In the genomic region with DNA sequence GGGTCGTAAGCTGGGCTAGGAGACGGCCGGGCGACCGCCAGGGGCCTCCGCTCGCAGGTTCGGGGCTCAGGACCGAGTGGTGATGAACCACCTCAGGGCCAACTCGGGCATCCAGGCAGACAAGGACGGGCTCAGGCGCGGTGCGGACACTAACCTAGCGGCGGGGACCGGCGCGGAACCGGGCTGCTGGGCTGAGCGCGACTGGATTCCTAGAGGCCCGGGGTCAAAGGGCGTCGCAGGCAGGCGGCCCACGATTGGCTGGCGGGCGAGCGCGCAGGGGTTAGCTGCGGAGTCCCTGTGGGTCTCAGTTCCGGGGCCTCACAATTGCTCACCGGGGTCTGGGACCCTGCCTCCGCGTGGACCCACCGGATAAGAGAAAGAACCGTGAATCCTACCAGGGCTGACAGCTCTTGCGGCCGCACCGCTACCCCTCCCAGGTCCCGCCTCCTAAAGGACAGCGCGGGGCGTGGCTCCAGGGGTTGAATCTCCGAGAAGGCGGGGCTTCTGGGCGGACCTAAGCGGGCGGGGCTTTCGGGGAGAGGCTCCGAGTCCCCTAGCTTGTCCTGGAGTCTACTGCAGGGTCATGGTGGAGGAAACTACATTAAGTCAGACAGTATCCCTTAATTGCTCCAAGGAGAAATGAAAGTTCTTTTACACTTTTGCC, we compare ENCODE assay signal across 8 mouse cellular contexts. TPM values are rescaled to one million over a fixed set of nuclear protein-coding genes. Genes with fewer than 3 reads are reported as not detected.
DNase-seq lines count a peak whose midpoint lies in the region; ATAC-seq and TF ChIP-seq lines count a peak whose summit lies in the region.

A gene (minus strand): TSS at position 449 of the 664 bp plus-strand sequence.

- peak within 1 kb of the TSS; percentile 84 for H3K4me3 ChIP-seq in embryonic facial prominence, embryonic 13.5 days
- peak within 1 kb of the TSS; percentile 97 for H3K4me3 ChIP-seq in kidney, adult 2 months (ENCODE audit: insufficient read depth, low read depth, low read length)
- H3K4me3 ChIP-seq in limb, embryonic 12.5 days (replicated peaks) = peak within 1 kb of the TSS; percentile 79
- H3K4me3 ChIP-seq in midbrain, embryonic 15.5 days = peak within 1 kb of the TSS; percentile 86
- peak within 1 kb of the TSS; percentile 77 for H3K4me3 ChIP-seq in spleen, adult 2 months (ENCODE audit: extremely low read depth, insufficient read depth, insufficient read length)

- peak within 1 kb of the TSS; percentile 86 for H3K27ac ChIP-seq in embryonic facial prominence, embryonic 13.5 days
- peak within 1 kb of the TSS; percentile 97 for H3K27ac ChIP-seq in kidney, adult 2 months (ENCODE audit: insufficient read depth, low read depth, low read length)
- H3K27ac ChIP-seq in limb, embryonic 12.5 days = peak within 1 kb of the TSS; percentile 88
- peak within 1 kb of the TSS; percentile 85 for H3K27ac ChIP-seq in midbrain, embryonic 15.5 days
- H3K27ac ChIP-seq in spleen, adult 2 months (ENCODE audit: insufficient read depth, low read length) = peak within 1 kb of the TSS; percentile 90

- WGBS in embryonic facial prominence, embryonic 13.5 days = under 1% methylated on average over 51 of the region's 52 CpGs
- under 1% methylated on average over 52 of the region's 52 CpGs for WGBS in kidney, adult 2 months
- WGBS in limb, embryonic 12.5 days = under 1% methylated on average over 52 of the region's 52 CpGs
- under 1% methylated on average over 52 of the region's 52 CpGs for WGBS in midbrain, embryonic 15.5 days
- 1% methylated on average over 52 of the region's 52 CpGs for WGBS in spleen, adult 2 months

- H3K4me1 ChIP-seq in embryonic facial prominence, embryonic 13.5 days = 0 out of 2 replicates have a peak, but pooled peaks cover 7% of the 10 kb centered on the region
- no peaks in the 10 kb centered on the region for H3K4me1 ChIP-seq in kidney, adult 2 months (ENCODE audit: control insufficient read depth, insufficient read depth, low read length)
- peaks cover 3% of the 10 kb centered on the region; the same call in 1 of the 2 replicates for H3K4me1 ChIP-seq in limb, embryonic 12.5 days (replicated peaks)
- peaks cover 8% of the 10 kb centered on the region for H3K4me1 ChIP-seq in midbrain, embryonic 15.5 days
- H3K4me1 ChIP-seq in spleen, adult 2 months (ENCODE audit: control insufficient read depth, insufficient read depth, insufficient read length) = peaks cover 4% of the 10 kb centered on the region

- peak; percentile 95 for DNase-seq in 3134 (ENCODE audit: extremely low read depth, insufficient read length, low spot score)
- peak; percentile 97 to 98 for DNase-seq in adrenal gland, postnatal 36 days
- DNase-seq in heart, adult 18-20 months = peak; percentile 97 to 98
- DNase-seq in kidney, adult 2 months = peak; percentile 96
- DNase-seq in spleen, adult 2 months (ENCODE audit: low read depth in 1 of 2, low spot score in 2 of 2) = peak; percentile 81 to 94

- H3K9ac ChIP-seq in embryonic facial prominence, embryonic 13.5 days = peak within 1 kb of the TSS; percentile 88
- peak within 1 kb of the TSS; percentile 81 for H3K9ac ChIP-seq in limb, embryonic 12.5 days (replicated peaks)
- peak within 1 kb of the TSS; percentile 77 for H3K9ac ChIP-seq in midbrain, embryonic 15.5 days

- H3K9me3 ChIP-seq in embryonic facial prominence, embryonic 13.5 days = no peaks in the 10 kb centered on the region
- no peaks in the 10 kb centered on the region for H3K9me3 ChIP-seq in limb, embryonic 12.5 days
- no peaks in the 10 kb centered on the region for H3K9me3 ChIP-seq in midbrain, embryonic 15.5 days

- H3K4me2 ChIP-seq in embryonic facial prominence, embryonic 13.5 days = peak within 1 kb of the TSS; percentile 66
- peak within 1 kb of the TSS; percentile 64 for H3K4me2 ChIP-seq in limb, embryonic 12.5 days
- peak within 1 kb of the TSS; percentile 58 for H3K4me2 ChIP-seq in midbrain, embryonic 15.5 days

- TF ChIP-seq POLR2A in kidney, adult 2 months (IDR thresholded peaks at IDR 0.05; ENCODE audit: low read depth, low read length) = no peak
- TF ChIP-seq POLR2A in spleen, adult 2 months (IDR thresholded peaks at IDR 0.05; ENCODE audit: low read depth, low read length) = peak; percentile 29

- 0 out of 2 replicates have a peak, but pooled peaks have one; percentile 18 for TF ChIP-seq CTCF in kidney, adult 2 months (conservative IDR thresholded peaks at IDR 0.05; ENCODE audit: insufficient read depth, insufficient read length, low read depth, low read length)
- peak; percentile 15; the same call in 1 of the 2 replicates for TF ChIP-seq CTCF in spleen, adult 2 months (IDR thresholded peaks at IDR 0.05; ENCODE audit: extremely low read depth, insufficient read depth, insufficient read length, insufficient replicate concordance)

- no peaks in the 10 kb centered on the region for H3K27me3 ChIP-seq in embryonic facial prominence, embryonic 13.5 days
- H3K27me3 ChIP-seq in kidney, adult 2 months (replicated peaks; ENCODE audit: control insufficient read depth, insufficient read depth, low read length) = no peaks in the 10 kb centered on the region
- H3K27me3 ChIP-seq in limb, embryonic 12.5 days = no peaks in the 10 kb centered on the region
- no peaks in the 10 kb centered on the region for H3K27me3 ChIP-seq in midbrain, embryonic 15.5 days (replicated peaks)
- no peaks in the 10 kb centered on the region for H3K27me3 ChIP-seq in spleen, adult 2 months (ENCODE audit: control insufficient read depth, insufficient read depth, low read length)

- peak; percentile 97 for ATAC-seq in embryonic facial prominence, embryonic 13.5 days (ENCODE audit: insufficient number of reproducible peaks, insufficient read depth, low FRiP score, low TSS enrichment, low read depth)
- peak; percentile 97 for ATAC-seq in limb, embryonic 12.5 days (ENCODE audit: insufficient number of reproducible peaks, insufficient read depth, low FRiP score, low TSS enrichment, low read depth)
- ATAC-seq in midbrain, embryonic 15.5 days (replicated peaks) = peak; percentile 98

- no peaks in the 10 kb centered on the region for H3K36me3 ChIP-seq in embryonic facial prominence, embryonic 13.5 days
- H3K36me3 ChIP-seq in kidney, adult 2 months (ENCODE audit: control insufficient read depth, insufficient read depth, low read length) = no peaks in the 10 kb centered on the region
- H3K36me3 ChIP-seq in limb, embryonic 12.5 days = no peaks in the 10 kb centered on the region
- H3K36me3 ChIP-seq in midbrain, embryonic 15.5 days (replicated peaks) = no peaks in the 10 kb centered on the region
- no peaks in the 10 kb centered on the region for H3K36me3 ChIP-seq in spleen, adult 2 months (ENCODE audit: control insufficient read depth, insufficient read depth, low read length)

RNA-seq across cellular contexts. Expression of the gene that starts here (rescaled TPM):
- 10 to 100 TPM; 19.1 to 23.8 TPM for total RNA-seq in adrenal gland, postnatal 36 days (2021)
- 10.8 and 11.7 TPM in 2 replicates for polyA plus RNA-seq in embryonic facial prominence, embryonic 13.5 days (2015; fragmentation: Nextera tagmentation; extraction: Ambion mirVana)
- total RNA-seq in heart, adult 18-20 months (2021) = 10 to 100 TPM; 13.9 to 16.5 TPM
- polyA plus RNA-seq in kidney, adult 2 months (2012; rRNA removed) = 7.9 and 13.4 TPM in 2 replicates
- 14.8 and 17.2 TPM in 2 replicates for polyA plus RNA-seq in limb, embryonic 12.5 days (2016; fragmentation: Nextera tagmentation; extraction: Ambion mirVana)
- polyA plus RNA-seq in midbrain, embryonic 15.5 days (2015; fragmentation: Nextera tagmentation; extraction: Ambion mirVana) = 10.9 and 13.0 TPM in 2 replicates
- polyA plus RNA-seq in spleen, adult 2 months (2012; rRNA removed) = 14.3 and 18.1 TPM in 2 replicates

Comparison
In these comparisons a context has a peak if more than half of its experiments do, and no peak if none do; other contexts are left out.
1. Peak in every context shown above with its lines: DNase-seq, ATAC-seq, H3K4me3 ChIP-seq and H3K27ac ChIP-seq.